Mouse (Mus musculus): Measurements from ENCODE around the gene Hdhd3.

DNA sequence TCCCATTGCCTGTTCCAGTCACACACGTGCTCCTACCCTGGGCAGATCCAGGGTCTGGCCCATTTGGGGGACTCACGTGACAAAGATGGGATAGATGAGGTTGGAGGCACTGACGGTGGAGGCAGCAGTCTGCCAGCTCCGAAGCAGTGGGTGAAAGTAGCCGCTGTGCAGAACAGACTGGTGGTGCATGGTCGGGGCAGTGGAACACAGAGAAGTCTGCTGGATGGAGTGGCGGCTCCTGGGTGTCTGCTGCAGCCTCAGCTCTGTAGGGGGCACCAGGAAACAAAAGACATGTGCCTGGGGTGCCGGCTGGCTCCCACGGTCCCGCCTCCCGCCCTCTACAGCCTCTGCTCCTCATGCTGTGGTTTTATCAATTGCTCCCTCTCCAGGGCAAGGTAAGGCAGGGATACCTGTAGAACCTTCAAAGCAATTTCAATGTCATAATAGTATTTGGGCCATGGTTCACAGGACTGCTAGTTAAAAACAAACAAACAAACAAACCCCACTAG lies 10.8 kb upstream of the Hdhd3 start:
- no peak for TF ChIP-seq CTCF (IDR thresholded peaks at IDR 0.05; ENCODE audit: low read depth, low read length)
- no peak for TF ChIP-seq POLR2A (IDR thresholded peaks at IDR 0.05; ENCODE audit: borderline replicate concordance, low read depth, low read length)
